Mouse (Mus musculus): ENCODE measurements around the gene Chst4.

Chst4 gene

GRCm38 (mm10) chr8:110004300-110004699, 35.2 kb downstream of the Chst4 start:
- DNase-seq, result no peak

- peak; percentile 14 for DNase-seq
These were observed 36.6 kb downstream of the Chst4 start for GRCm38 (mm10) chr8:110002953-110003352.

- DNase-seq, result no peak
These were observed 39.6 kb downstream of the Chst4 start for GRCm38 (mm10) chr8:109999974-110000373.

GRCm38 (mm10) chr8:109998066-109998465, 41.5 kb downstream of the Chst4 start:
- DNase-seq, result no peak

GRCm38 (mm10) chr8:109997381-109997780, 42.2 kb downstream of the Chst4 start:
- no peak for DNase-seq

- DNase-seq, result no peak
These were observed 46.6 kb downstream of the Chst4 start for GRCm38 (mm10) chr8:109992951-109993350.

GRCm38 (mm10) chr8:109992166-109992565, 47.4 kb downstream of the Chst4 start:
- no peak for DNase-seq

GRCm38 (mm10) chr8:109990224-109990623, 49.3 kb downstream of the Chst4 start, which contains the start of gene Tat:
Gene Tat, plus strand, starts transcription at chr8:109990437.
- no peak for DNase-seq

- no peak for DNase-seq
These were observed 50.4 kb downstream of the Chst4 start for GRCm38 (mm10) chr8:109989151-109989550.

- no peak for DNase-seq
These were observed 51.8 kb downstream of the Chst4 start for GRCm38 (mm10) chr8:109987776-109988175.

- no peak for DNase-seq
These were observed 53.2 kb downstream of the Chst4 start for GRCm38 (mm10) chr8:109986384-109986783.

- DNase-seq, result no peak
These were observed 55.6 kb downstream of the Chst4 start for GRCm38 (mm10) chr8:109983944-109984343.

GRCm38 (mm10) chr8:109982386-109983105, 57.0 kb downstream of the Chst4 start:
- no peak for DNase-seq

GRCm38 (mm10) chr8:109979339-109979738, 60.2 kb downstream of the Chst4 start:
- no peak for DNase-seq
